ENCODE assay signal across 8 mouse cellular contexts in the genomic region with DNA sequence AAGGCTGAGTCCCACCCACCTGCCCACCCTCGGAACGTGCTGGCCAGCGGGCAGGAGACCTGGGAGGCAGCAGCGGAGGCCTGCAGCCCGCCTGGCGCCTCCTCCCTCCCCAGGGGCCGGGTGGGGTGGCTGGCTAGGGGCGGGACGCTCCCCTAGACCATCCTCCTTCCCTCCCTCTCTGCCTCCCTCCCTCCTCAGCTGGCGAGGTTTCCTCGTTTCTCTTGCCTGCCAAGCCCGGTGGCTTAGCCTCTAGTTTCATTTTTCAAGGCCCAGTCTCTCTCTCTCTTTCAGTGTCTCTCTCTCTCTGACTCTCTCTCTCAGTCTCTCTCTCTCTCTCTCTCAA. TPM values are rescaled to one million over a fixed set of nuclear protein-coding genes. Genes with fewer than 3 reads are reported as not detected.
DNase-seq lines count a peak whose midpoint lies in the region; ATAC-seq and TF ChIP-seq lines count a peak whose summit lies in the region.

No protein-coding gene starts in this region.

- peak; percentile 53 for DNase-seq in Patski (ENCODE audit: low read depth, low spot score)
- peak; percentile 82 for DNase-seq in cerebellum, adult 9-10 months
- DNase-seq in forelimb bud, embryonic 11.5 days (ENCODE audit: low read depth, low spot score) = peak; percentile 81
- DNase-seq in hindbrain, embryonic 10.5 days (ENCODE audit: low spot score) = peak; percentile 76
- peak; percentile 36 to 71 for DNase-seq in layer of hippocampus, postnatal 14 days (ENCODE audit: low spot score in 2 of 2)
- peak; percentile 92 for DNase-seq in lung, postnatal 36 days
- DNase-seq in retina, postnatal 1 day = peak; percentile 80
- DNase-seq in urinary bladder, adult 18-20 months (ENCODE audit: low spot score in 2 of 2) = peak; percentile 85 to 94

- H3K4me3 ChIP-seq in hindbrain, embryonic 10.5 days = peak overlapping the region; percentile 51

- H3K27me3 ChIP-seq in Patski = no peaks in the 10 kb centered on the region
- peaks cover 7% of the 10 kb centered on the region for H3K27me3 ChIP-seq in hindbrain, embryonic 10.5 days (ENCODE audit: insufficient read depth, poor library complexity, severe bottlenecking)

- CTCF ChIA-PET in Patski (lab: Charles Lee) = interaction anchor here (1.3 to 2.8 kb wide), 2 partner anchors 10 to 23 kb away, joined by 3 to 9 read pairs; no protein-coding TSS in a partner anchor

- no peak for TF ChIP-seq CTCF in Patski (IDR thresholded peaks at IDR 0.05)

- peaks cover 18% of the 10 kb centered on the region for H3K36me3 ChIP-seq in hindbrain, embryonic 10.5 days

- POLR2A ChIA-PET in Patski (lab: Charles Lee) = no interaction called here

- no peaks in the 10 kb centered on the region for H3K9me3 ChIP-seq in hindbrain, embryonic 10.5 days

- H3K4me1 ChIP-seq in hindbrain, embryonic 10.5 days (replicated peaks) = peaks cover 20% of the 10 kb centered on the region

- under 1% methylated on average over 12 of the region's 12 CpGs for WGBS in hindbrain, embryonic 10.5 days

- in situ Hi-C loops in Patski (cut with MboI; ENCODE audit: low pct_unique_long_range_greater_than_20kb) = loop anchor here (25.0 kb wide), 1 partner anchor 294 kb away; the partner anchor contains the start of genes BC024978, Gm21983, Mia and Rab4b

- peak overlapping the region; percentile 89 for H3K27ac ChIP-seq in hindbrain, embryonic 10.5 days

- ATAC-seq in Patski = peak; percentile 99

RNA-seq across cellular contexts. Expression of gene Sertad1, which starts 5.1 kb away (rescaled TPM):
- 27.6 TPM for polyA plus RNA-seq in Patski (2021)
- 21.5 and 23.6 TPM in 2 replicates for polyA plus RNA-seq in hindbrain, embryonic 10.5 days (2016; fragmentation: Nextera tagmentation; extraction: Ambion mirVana)
- total RNA-seq in layer of hippocampus, postnatal 14 days (2021) = 1 to 10 TPM; 6.1 to 6.9 TPM

RNA-seq across cellular contexts. Expression of gene Sertad3, which starts 8.0 kb away (rescaled TPM):
- 9.1 TPM for polyA plus RNA-seq in Patski (2021)
- polyA plus RNA-seq in hindbrain, embryonic 10.5 days (2016; fragmentation: Nextera tagmentation; extraction: Ambion mirVana) = 23.0 and 24.2 TPM in 2 replicates
- 1 to 10 TPM; 3.7 to 4.4 TPM for total RNA-seq in layer of hippocampus, postnatal 14 days (2021)

RNA-seq across cellular contexts. Expression of gene Prx, which starts 17.5 kb away (rescaled TPM):
- 4.4 TPM for polyA plus RNA-seq in Patski (2021)
- 2.5 and 3.4 TPM in 2 replicates for polyA plus RNA-seq in hindbrain, embryonic 10.5 days (2016; fragmentation: Nextera tagmentation; extraction: Ambion mirVana)
- under 1 TPM; 0.65 to 0.98 TPM for total RNA-seq in layer of hippocampus, postnatal 14 days (2021)

RNA-seq across cellular contexts. Expression of gene Blvrb, which starts 33.8 kb away (rescaled TPM):
- 20.3 TPM for polyA plus RNA-seq in Patski (2021)
- polyA plus RNA-seq in hindbrain, embryonic 10.5 days (2016; fragmentation: Nextera tagmentation; extraction: Ambion mirVana) = 40.6 and 41.8 TPM in 2 replicates
- 10 to 100 TPM; 15.6 to 15.8 TPM for total RNA-seq in layer of hippocampus, postnatal 14 days (2021)

RNA-seq across cellular contexts. Expression of gene Sptbn4, which starts 34.1 kb away (rescaled TPM):
- polyA plus RNA-seq in Patski (2021) = 0.13 TPM
- polyA plus RNA-seq in hindbrain, embryonic 10.5 days (2016; fragmentation: Nextera tagmentation; extraction: Ambion mirVana) = 0.33 and 0.34 TPM in 2 replicates
- 100 to 1,000 TPM; 108 to 123 TPM for total RNA-seq in layer of hippocampus, postnatal 14 days (2021)

Comparison
In these comparisons a context has a peak if more than half of its experiments do, and no peak if none do; other contexts are left out.
1. Peak in every context shown above with its lines: DNase-seq, ATAC-seq, H3K4me3 ChIP-seq and H3K27ac ChIP-seq.